Mouse (Mus musculus): Measurements from ENCODE around the gene Dlg5. TPM values are rescaled to one million over a fixed set of nuclear protein-coding genes. Genes with fewer than 3 reads are reported as not detected.

Gene Dlg5
- polyA plus RNA-seq, 2 experiments: 42.6 to 83.5 TPM

DNA sequence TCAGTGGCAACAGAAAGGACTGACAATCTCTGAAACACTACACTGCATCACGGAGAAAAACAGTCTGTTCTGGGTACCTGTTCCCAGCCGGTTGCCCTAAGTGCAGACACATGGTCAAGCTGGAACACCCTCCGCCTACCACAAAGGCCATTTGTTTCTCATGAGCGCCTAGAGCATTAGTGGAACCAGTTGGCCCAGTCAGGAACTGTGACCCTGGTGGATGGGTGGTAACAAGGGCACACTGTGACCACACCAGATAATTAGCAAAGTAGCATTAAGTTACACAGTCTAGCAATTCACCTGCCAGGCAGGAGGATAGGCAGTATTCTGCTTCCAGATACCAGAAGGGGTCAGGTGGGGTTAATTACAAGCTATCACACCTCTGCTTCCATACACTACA, 29.7 kb downstream of the Dlg5 start:
- WGBS: 24% methylated on average over 4 of the region's 4 CpGs
- Histone ChIP-seq H3K27ac (replicated peaks; ENCODE audit: low read depth, low read length) (no peak overlapping the region), H3K9me3 (ENCODE audit: control insufficient read depth, low read length) (no peaks in the 10 kb centered on the region), H3K4me3 (replicated peaks; ENCODE audit: low read length) (no peak overlapping the region), H3K36me3 (ENCODE audit: control insufficient read depth, insufficient read depth, low read length) (no peaks in the 10 kb centered on the region), H3K27me3 (ENCODE audit: control insufficient read depth, insufficient read depth, low read length) (no peaks in the 10 kb centered on the region), H3K4me1 (ENCODE audit: control insufficient read depth, insufficient read depth, low read length) (peaks cover 54% of the 10 kb centered on the region), H3K4me2 (replicated peaks; ENCODE audit: low read depth, low read length, severe bottlenecking) (no peak overlapping the region), H3K9ac (ENCODE audit: low read depth, low read length, severe bottlenecking) (no peak overlapping the region)
- no peak for TF ChIP-seq POLR2A (IDR thresholded peaks at IDR 0.05; ENCODE audit: borderline replicate concordance, extremely low read depth, insufficient read depth, insufficient read length)
- ATAC-seq (ENCODE audit: low FRiP score, low read depth) (no peak), DNase-seq (ENCODE audit: low spot score) (no peak)

DNA sequence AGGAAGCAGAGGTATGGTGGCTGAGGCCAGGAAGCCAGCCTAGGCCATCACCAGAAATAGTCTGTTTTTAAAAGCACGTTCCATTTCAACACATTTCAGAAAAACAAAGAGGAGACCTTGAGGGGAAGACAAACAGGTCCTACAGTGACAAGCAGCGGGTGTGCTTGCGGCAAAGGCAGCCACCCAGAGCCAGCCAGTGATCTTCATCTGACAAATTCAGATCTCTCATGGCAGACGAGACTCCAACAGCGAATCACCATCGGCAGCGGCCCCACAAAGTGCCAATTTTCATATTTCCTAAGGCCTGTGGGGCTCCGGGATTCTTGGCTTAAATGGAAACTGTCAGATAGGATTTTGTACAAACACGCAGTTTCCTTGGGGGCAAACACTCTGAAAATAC, 31.3 kb downstream of the Dlg5 start:
- Histone ChIP-seq H3K4me3 (replicated peaks; ENCODE audit: low read length) (no peak overlapping the region), H3K4me1 (ENCODE audit: control insufficient read depth, insufficient read depth, low read length) (peaks cover 54% of the 10 kb centered on the region), H3K27ac (replicated peaks; ENCODE audit: low read depth, low read length) (no peak overlapping the region), H3K27me3 (ENCODE audit: control insufficient read depth, insufficient read depth, low read length) (no peaks in the 10 kb centered on the region), H3K9me3 (ENCODE audit: control insufficient read depth, low read length) (no peaks in the 10 kb centered on the region), H3K9ac (ENCODE audit: low read depth, low read length, severe bottlenecking) (no peak overlapping the region), H3K36me3 (ENCODE audit: control insufficient read depth, insufficient read depth, low read length) (no peaks in the 10 kb centered on the region), H3K4me2 (replicated peaks; ENCODE audit: low read depth, low read length, severe bottlenecking) (no peak overlapping the region)
- WGBS: 77% methylated on average over 9 of the region's 9 CpGs
- ATAC-seq (ENCODE audit: low FRiP score, low read depth) (no peak), DNase-seq (ENCODE audit: low spot score) (no peak)
- TF ChIP-seq POLR2A (IDR thresholded peaks at IDR 0.05; ENCODE audit: borderline replicate concordance, extremely low read depth, insufficient read depth, insufficient read length): no peak

GRCm38 (mm10) chr14:24213336-24213735, 32.4 kb downstream of the Dlg5 start:
- no peak overlapping the region for H3K9ac ChIP-seq (ENCODE audit: low read depth, low read length, severe bottlenecking)
- no peaks in the 10 kb centered on the region for H3K36me3 ChIP-seq (ENCODE audit: control insufficient read depth, insufficient read depth, low read length)
- no peak overlapping the region for H3K27ac ChIP-seq (replicated peaks; ENCODE audit: low read depth, low read length)
- peaks cover 63% of the 10 kb centered on the region for H3K4me1 ChIP-seq (ENCODE audit: control insufficient read depth, insufficient read depth, low read length)
- no peaks in the 10 kb centered on the region for H3K27me3 ChIP-seq (ENCODE audit: control insufficient read depth, insufficient read depth, low read length)
- DNase-seq (ENCODE audit: low spot score): no peak
- no peak overlapping the region for H3K4me2 ChIP-seq (replicated peaks; ENCODE audit: low read depth, low read length, severe bottlenecking)
- no peak for TF ChIP-seq POLR2A (IDR thresholded peaks at IDR 0.05; ENCODE audit: borderline replicate concordance, extremely low read depth, insufficient read depth, insufficient read length)
- no peaks in the 10 kb centered on the region for H3K9me3 ChIP-seq (ENCODE audit: control insufficient read depth, low read length)
- 42% methylated on average over 2 of the region's 2 CpGs for WGBS
- no peak for ATAC-seq (ENCODE audit: low FRiP score, low read depth)
- no peak overlapping the region for H3K4me3 ChIP-seq (replicated peaks; ENCODE audit: low read length)

DNA sequence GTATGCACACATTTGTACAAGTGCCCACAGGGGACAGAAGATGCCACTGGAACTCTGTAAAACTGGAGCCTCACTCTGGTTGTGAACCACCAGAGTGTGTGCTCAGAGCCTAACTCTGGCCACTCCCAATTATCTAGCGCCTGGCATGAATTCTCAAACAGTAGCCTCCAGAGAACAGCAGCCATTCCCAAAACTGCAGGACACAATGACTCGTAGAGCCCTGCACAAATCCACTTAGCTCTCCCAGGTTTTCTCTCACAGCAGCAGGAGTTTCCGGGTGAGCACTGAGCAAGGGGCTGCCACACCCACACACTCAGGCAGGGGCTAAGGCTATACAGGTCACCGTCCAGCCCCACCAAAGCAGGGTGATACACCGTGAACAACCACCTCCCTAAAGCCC, 32.9 kb downstream of the Dlg5 start:
- TF ChIP-seq POLR2A (IDR thresholded peaks at IDR 0.05; ENCODE audit: borderline replicate concordance, extremely low read depth, insufficient read depth, insufficient read length): no peak

DNA sequence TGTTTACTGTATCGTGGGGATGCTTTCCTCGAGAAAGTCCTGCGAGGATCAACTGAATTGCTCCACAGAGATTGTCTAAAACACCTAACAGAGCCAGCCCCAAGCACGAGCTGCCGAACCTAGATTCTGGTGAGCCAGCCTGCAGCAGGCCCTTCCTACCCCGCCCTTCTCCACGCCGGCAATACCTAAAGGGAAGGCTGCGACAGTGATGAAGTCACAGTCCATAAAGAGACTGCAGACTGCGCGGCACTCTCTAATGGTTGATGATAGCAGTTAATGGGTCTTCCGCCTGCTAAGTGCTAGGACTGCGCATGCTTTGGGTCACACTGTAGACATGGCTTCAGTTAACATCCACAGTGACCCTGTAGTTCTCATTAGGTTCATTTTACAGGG, 38.4 kb downstream of the Dlg5 start:
- H3K27me3 ChIP-seq (ENCODE audit: control insufficient read depth, insufficient read depth, low read length): no peaks in the 10 kb centered on the region
- no peaks in the 10 kb centered on the region for H3K9me3 ChIP-seq (ENCODE audit: control insufficient read depth, low read length)
- ATAC-seq (ENCODE audit: low FRiP score, low read depth): no peak
- no peak overlapping the region for H3K27ac ChIP-seq (replicated peaks; ENCODE audit: low read depth, low read length)
- H3K9ac ChIP-seq (ENCODE audit: low read depth, low read length, severe bottlenecking): no peak overlapping the region
- TF ChIP-seq POLR2A (IDR thresholded peaks at IDR 0.05; ENCODE audit: borderline replicate concordance, extremely low read depth, insufficient read depth, insufficient read length): no peak
- H3K4me1 ChIP-seq (ENCODE audit: control insufficient read depth, insufficient read depth, low read length): peaks cover 39% of the 10 kb centered on the region
- DNase-seq (ENCODE audit: low spot score): no peak
- H3K36me3 ChIP-seq (ENCODE audit: control insufficient read depth, insufficient read depth, low read length): 0 out of 2 replicates have a peak, but pooled peaks cover 2% of the 10 kb centered on the region
- H3K4me2 ChIP-seq (replicated peaks; ENCODE audit: low read depth, low read length, severe bottlenecking): no peak overlapping the region
- H3K4me3 ChIP-seq (replicated peaks; ENCODE audit: low read length): no peak overlapping the region
- WGBS: 33% methylated on average over 13 of the region's 13 CpGs

More for the DNA sequence above, 32.9 kb downstream of the Dlg5 start:
- H3K4me1 ChIP-seq (ENCODE audit: control insufficient read depth, insufficient read depth, low read length): peaks cover 64% of the 10 kb centered on the region
- no peaks in the 10 kb centered on the region for H3K27me3 ChIP-seq (ENCODE audit: control insufficient read depth, insufficient read depth, low read length)
- H3K27ac ChIP-seq (replicated peaks; ENCODE audit: low read depth, low read length): no peak overlapping the region
- ATAC-seq (ENCODE audit: low FRiP score, low read depth) (no peak), DNase-seq (ENCODE audit: low spot score) (no peak)
- no peak overlapping the region for H3K9ac ChIP-seq (ENCODE audit: low read depth, low read length, severe bottlenecking)
- no peaks in the 10 kb centered on the region for H3K9me3 ChIP-seq (ENCODE audit: control insufficient read depth, low read length)
- no peak overlapping the region for H3K4me3 ChIP-seq (replicated peaks; ENCODE audit: low read length)
- H3K36me3 ChIP-seq (ENCODE audit: control insufficient read depth, insufficient read depth, low read length): no peaks in the 10 kb centered on the region
- 43% methylated on average over 5 of the region's 5 CpGs for WGBS
- no peak overlapping the region for H3K4me2 ChIP-seq (replicated peaks; ENCODE audit: low read depth, low read length, severe bottlenecking)

All from limb, embryonic 14.5 days (tissue).